Mouse (Mus musculus) c-Kit-negative CD71-positive TER-119-positive erythroid progenitor cells, embryonic 14.5 days (primary cell): ENCODE data around the gene Acsbg1.
"Not testable (repeated sequence)": the region's sequence is repeated elsewhere in the genome, so short reads cannot be mapped to it uniquely, and the experiment has no call there.

Experiments
- DNase-seq: peaks from one replicate; pipeline ENCODE4 v3.0.0-alpha.2; 2013; ENCODE audit warnings: low read depth, low spot score

Acsbg1 gene

DNA sequence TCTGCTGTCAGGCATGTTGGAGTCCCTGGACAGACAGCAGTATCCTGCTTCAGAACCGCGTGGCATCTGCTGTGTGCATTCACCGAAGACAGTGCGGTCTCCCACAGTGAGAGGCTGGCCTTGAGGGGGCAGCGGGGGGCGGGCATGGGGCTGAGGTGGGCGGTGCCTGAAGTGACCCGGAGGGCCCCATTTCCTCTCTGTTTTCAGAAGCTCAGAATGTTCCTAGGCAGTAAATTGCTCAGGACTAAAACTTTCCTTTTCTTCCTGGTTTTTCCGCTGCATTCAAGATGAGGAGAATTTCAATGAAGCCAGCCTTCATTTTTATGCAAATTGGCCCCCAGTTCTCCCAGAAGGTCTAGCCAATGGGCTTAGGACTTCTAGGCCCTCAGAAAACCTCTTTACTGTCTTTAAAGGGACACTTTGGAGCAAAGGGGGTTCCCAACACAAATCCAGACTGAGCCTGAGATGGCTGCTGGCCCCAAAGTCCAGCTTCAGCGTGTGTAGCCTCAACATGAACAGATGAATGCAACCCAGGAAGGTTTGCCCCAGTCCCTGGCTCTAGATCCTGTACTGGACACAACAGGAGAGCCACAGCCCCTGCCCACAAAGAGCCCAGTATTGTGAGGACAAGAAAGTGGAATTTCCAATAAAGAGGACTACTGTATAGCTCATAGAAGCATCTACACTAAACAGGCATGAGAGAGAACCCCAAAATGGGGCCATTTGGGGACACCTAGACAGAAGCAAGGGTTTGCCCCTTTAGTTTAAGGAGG lies at the start of gene Acsbg1:
Gene Acsbg1, minus strand, starts transcription at position 266 of the 773 bp plus-strand sequence.
- DNase-seq, result no peak

DNA sequence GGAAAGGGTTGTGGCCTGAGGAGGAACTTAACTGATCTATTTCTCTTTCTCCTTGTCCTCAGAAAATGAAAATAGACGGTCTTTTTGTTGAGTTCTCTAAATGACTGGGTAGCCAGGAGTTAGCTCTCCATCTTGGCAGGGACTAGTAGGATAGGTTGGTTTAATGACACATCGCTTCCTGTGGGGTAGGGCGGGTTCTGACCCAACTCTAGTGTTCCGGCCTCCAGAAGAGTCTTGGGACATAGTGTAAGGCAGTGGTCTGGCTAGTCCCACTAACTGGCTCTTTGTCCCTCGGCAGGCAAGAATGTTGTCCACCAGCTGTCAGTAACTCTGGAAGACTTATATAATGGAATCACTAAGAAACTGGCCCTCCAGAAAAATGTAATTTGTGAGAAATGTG lies 46.4 kb upstream of the Acsbg1 start:
- DNase-seq, result no peak

DNA sequence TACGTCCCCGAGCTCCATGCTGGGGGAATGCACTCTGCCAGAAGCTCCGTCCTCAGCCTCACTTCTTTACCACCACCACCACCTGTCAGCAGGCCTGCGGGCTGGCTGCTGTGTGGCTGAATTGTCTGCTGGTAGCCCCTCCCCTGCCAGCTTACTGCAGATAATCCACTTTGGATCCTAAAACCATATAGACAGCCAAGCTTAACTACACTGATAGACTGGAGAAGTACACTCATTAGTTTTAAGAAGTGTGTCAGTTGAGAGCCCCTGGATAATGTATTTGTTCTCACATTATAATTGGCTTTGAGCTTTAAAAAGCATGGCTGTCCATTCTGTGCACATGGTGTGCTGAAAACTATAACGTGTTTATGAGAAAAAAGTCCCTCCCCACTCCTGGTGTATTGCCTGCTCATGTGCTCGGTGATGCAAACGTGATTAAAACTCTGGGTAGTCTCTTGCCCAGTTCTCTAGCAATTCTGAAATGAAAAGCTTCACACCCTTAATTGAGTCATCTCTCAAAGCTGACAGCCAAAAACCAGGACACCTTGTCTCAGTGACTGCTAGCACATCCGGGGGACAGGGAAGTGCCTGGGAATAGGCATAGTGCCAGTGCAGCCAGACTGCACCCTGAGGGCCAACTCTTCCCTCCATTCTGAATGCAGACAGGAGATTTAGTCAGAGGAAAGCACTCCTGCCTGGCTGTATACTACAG lies 45.8 kb upstream of the Acsbg1 start:
- no peak for DNase-seq

DNA sequence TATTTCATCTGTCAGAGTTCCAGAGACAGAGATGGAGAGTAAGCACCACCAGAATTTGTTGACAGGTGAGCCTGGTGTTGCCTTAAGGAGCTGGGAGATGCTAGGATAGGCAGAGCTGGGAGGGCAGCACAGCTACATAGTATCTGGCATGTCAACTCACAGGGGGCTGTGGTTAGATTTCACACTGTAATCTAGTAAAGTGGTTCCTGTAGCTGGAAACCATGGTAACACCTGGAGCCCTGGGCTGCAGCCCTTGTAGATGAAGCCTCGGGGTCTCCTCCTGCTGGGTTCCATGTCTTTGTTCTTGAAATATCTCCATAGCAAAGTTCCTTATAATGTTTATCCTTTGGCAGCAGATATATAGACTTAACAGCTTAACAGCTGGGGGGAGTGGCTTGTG lies 43.9 kb upstream of the Acsbg1 start:
- DNase-seq, result no peak

DNA sequence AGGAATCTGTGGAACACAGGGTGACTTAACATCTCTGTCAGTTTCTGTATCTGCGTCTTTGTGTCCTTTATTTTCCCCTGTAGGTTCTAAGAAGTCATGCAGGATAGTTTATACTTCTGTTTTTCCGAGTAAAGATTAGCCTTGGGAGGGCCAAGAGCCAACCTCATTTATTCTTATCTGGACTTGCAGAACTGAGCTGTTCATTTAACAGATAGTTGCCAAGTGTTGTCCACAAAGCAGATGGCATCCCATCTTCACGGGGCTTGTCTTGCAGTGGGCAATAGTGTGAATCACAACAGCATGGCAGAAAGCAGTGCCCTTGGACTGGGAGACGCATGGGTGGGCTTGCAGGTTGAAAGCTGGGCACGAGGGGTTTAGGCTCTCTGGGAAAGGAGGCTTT lies 42.7 kb upstream of the Acsbg1 start:
- DNase-seq, result peak; percentile 40

DNA sequence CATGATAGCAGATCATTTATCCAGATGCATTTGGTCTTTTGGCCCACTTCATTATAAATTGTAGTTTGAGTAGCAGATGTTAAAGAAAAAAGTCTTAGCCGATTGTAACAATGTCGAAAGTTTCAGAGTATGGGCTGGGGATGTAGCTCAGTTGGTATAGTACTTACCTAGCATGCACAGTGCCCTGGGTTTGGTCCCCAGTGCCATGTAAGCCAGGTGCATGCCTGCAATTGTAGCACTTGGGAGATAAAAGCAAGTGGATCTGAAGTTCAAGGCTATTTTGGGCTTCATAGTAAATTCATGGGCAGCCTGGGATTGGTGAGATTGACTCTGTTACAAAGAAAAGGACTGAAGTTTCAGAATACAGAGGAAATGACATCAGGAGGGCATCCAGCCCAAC lies 40.9 kb upstream of the Acsbg1 start:
- no peak for DNase-seq

DNA sequence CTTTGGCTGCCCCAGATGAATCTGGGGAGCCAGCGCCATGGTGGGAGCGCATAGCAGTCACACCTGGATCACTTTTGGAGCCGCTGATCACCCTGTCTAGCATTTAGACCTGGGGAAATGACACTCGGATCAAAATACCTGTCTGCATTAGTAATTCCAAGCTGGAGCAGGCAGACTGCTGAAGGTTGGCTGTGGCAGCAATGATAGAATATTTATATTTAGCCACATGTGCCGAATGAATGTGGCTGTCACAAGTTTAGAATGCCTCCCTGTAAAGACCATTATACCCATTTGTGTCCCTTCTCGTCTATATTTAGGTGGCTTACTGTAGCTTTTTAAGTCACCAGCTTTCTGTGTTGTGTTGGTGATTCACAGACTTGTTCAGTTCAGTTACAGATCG lies 39.1 kb upstream of the Acsbg1 start:
- DNase-seq, result no peak

DNA sequence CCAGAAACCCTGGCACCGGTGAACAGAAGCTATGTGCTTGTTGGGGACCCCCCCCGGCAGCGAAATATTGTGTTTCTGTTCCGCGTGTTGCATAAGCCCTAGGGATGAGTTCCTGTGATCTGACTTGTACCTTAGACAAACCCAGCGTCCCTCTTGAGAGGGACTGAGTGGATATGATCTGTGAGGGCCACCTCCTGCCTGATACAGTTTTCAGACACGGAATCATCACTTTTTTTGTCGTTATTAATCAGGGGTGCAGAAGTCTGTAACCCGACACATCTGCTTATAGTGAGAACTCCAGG lies 38.5 kb upstream of the Acsbg1 start:
- DNase-seq, result no peak

DNA sequence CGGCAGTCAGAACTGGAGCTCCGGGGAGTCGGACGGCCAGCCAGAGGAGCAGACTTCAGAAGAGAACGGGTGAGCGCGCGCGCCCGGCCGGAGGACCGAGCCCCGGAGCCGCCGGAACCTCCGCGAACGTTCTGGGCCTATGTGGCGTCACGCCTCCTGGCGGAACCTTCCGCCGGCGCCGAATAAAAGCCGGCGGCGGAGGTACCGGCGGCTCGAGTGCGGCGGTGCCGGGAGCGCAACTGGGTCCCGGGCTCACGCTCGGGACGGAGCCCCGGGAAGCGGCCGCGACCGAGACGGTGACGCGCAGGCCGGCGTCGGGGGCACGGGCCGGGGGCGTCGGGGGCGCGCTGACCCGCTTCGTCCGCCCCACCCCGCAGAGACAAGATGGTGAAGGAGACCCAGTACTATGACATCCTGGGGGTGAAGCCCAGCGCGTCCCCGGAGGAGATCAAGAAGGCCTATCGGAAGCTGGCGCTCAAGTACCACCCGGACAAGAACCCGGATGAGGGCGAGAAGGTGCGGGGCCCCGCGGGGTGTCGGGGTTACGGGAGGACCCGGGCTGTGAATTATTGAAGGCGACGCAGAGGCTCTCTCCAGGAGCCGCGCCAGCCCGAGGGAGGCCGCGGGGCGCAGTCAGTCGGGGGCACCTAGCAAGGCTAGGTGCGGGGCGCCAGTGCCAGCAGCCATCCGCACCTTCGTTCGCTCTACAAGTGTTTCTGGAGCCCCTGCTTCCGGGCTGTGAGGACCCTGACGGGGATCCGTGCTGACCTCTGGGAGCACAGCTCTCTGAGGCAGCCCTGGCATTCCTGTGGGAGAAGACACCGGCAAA lies 37.9 kb upstream of the Acsbg1 start:
- no peak for DNase-seq

DNA sequence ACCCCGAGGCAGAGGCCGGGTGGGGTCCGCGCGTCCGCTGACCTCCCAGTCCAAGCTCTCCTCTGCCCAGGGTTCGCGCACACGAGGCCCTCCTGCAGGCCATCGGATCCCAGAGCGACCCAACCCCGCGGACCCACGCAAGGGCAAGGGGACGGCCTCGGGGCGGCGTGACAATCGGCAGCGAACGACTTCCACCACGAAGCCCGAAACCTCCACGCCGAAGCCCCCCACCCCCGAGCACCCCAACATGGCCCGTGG lies 37.3 kb upstream of the Acsbg1 start:
- no peak for DNase-seq

DNA sequence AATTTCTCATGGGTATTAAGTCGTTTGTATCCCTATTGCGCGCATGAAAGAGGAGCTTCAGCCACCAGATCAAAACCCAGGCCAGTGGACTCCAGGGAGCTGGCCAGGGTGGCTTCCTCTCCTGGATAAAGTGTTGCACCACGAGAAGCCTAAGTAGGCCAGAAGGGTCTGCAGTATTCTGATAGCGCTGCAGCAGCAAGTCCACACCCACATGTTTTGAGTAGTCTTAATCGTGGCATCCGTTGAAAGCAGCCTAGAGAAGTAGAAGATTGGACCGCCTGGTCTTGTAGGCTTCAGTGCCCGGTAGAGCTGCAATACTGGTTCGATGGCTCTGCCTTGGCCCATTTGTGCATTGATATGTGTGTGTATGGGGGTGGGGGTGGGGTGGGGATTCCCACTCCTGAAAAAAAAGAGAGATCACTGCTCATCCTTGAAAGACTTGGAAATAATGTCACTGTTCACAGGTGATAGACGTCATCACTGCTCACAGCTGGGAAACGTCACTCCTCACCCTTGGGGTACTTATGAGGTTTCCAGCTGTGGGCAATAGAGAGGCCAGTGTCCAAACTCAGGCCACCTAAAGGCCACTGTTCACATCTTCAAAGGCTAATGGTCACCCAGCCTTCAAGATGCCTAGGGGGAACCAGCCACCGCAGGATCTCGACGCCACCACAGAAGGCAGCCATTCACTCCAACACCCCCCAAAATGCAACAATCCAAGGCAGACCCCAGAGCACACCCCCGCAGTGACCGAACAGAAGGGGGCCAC lies 36.8 kb upstream of the Acsbg1 start, which contains the start of gene Dnaja4:
Gene Dnaja4, plus strand, starts transcription at position 556 of the 769 bp plus-strand sequence.
- peak; percentile 70 for DNase-seq

DNA sequence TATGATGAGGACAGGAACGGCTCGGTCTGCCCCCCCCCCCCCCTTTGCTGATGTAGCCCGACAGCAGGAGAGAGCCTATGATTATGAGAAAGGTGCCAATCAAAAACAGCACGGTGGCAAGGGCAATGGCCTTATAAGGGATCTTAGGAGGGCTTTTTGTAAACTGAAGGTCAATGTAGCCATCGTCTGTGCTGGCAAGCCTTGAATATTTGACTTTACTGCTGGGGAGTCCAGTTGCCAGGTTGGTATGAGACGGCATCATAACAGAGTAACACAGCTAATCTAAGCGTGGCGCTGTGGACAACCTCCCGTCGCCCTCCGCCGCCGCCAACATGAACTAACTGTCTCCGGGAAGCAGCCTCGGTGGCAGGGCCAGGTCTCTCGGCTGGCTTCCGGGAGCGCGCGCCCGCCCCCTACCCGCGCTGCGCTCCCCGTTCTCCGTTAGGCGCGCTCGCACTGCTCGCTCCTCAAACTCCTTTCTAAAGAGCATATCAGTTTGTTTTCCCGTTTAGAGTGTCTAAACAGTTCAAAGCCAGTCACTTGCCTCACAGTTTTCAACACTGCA lies 29.7 kb upstream of the Acsbg1 start:
- not testable (repeated sequence) for DNase-seq

DNA sequence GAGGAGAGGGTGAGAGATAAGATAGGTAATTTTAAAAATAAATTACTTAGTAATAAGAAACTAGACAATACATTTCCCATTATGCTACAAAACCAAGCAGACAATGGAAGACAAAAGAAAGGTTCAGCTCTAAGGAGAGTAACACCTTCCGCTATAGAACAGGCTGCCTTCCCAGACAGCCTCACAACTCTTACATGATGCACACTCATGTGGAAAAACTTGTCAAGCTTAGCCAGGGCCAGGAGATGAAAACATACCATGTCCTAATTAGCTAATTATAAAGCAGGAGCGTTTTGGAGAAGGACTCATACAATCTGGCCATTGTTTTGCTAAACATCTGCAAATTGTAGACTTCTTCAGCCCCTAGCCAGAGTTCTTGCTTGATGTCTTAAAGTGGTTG lies 29.0 kb upstream of the Acsbg1 start:
- DNase-seq, result not testable (repeated sequence)

DNA sequence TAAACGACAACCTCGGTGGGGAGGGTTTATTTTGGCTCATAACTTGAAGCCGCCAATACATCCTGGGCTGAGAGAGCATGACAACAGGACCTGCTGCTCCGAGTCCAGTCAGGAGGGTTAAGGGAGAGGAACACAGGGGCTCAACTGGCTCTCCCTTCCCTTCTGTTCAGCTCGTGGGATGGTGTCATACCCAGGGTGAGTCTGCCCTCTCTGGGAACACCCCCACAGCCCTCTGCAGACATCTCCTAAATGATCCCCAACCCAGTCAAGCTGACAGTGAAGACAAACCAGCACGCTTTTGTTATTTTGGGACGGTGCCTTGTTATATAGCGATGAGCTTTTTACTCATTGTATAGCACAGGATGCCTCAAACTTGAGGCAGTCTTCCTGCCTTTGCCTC lies 27.8 kb upstream of the Acsbg1 start:
- no peak for DNase-seq

DNA sequence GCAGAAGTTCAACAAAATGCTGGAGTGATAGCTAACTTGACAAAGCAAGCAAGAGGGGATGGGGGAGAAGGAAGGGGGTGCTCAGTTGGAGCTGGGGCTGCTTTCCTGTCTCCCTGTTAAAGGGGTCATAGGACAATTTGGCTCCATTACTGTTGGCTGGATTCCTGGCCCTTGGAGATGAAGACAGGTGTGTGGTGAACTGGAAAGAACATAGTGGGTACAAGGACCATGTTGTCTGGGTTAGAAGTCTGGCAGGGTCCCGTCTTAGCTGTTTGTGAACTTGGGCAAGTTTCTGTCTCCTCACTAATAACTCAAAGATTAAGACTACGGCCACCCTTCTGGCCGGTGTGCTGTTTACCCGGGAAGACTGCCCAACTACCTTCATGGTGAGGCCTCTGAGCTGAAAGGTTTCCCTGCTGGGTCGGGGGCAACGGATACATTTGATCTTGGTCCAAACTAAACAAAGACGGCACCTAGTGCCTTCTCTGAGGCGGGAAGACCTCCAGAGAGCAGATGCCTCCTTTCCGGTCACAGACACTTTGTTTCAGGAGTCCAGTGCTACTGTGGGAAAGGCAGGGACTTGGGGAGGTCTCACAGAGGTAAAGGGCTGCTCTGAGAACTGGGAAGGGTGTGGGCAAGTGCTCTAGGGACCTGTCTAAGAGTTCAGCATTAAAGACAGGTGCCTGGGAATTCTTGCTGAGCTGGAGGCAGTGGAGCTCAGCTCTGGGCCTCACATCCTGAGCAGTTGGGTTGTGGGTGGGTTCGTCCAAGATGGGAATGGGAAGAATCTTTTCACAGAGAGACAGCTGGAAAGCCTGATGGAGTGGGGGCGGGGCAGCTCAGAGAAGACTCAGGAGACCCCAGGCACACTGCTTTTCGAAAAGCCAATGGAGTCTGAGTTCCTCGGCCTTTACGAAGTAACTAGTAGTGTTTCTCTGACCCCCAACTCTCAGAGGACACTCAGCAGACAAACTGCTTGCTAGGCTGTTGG lies 25.9 kb upstream of the Acsbg1 start:
- no peak for DNase-seq

DNA sequence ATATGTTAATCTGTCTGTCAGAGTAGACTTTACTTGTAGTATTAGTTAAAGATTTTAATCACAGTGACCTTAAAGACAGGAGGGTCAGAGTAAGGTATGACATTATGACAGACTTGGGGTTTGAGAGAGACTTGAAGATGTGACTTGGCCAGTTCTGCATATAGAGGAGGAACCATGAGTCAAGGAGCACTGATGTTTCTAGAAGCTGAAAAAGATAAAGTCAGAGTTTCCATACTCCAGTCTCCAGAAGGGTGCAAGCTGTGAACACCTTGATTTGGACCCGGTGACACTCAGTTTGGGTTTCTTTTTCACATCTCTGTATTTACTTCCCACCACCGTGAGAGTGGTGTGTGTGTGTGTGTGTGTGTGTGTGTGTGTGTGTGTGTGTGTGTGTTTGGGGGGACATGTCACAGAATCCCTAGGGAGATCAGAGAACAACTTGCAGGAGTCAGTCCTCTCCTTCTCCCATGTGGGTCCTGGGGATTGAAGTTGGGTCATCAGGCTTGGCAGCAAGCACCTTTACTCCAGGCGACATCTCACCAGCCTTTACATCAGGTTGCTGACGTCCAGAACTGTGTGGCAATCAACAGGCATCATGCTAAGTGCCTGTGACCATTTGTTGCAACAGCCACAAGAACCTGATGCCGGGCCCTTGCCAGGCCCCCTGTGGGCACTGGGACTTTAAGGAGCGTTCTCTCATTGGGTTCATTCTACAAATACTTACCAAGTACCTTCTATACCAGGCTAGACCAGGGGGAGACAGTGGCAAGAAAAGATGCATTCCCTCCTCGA lies 22.3 kb upstream of the Acsbg1 start:
- DNase-seq, result no peak

DNA sequence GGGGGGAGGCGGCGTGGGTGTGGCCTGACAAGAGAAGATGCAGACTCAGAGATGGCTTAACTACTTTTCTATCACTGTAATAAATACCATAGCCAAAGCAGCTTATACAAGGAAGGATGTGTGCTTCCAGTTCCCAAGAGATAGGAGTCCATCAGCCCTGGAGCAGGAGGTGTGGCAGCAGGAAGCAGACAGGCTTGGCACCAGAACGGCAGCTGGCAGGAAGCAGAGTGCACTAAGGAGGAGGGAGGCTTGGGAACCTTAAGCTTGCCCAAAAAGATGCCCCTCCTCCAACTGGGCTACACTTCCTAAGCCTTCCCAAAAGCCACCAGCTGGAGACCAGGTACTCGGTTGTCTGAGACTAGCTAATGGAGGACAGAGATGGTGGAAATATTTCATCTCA lies 21.2 kb upstream of the Acsbg1 start:
- no peak for DNase-seq

DNA sequence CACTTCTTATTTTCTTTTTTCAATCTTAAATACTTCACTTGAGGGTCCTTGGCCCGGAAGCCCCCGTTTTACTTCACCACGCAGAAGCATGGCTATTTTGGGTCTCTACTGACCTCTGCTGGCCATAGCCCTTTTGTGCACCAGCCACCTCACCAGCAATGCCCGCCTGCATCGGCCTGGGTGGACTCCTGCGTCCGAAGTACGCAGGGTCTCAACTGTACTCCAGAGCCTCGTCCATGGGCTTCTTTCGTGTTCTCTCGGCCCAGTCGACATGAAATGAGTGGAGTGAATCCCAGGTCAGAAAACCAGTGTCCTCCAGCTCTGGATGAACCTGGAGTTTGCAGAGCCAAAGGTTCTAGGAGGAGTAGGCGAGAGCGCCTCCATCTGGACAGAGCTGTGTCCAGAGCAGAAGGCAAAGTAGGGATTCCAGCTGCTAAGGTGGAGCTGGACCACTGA lies 14.9 kb upstream of the Acsbg1 start:
- DNase-seq, result no peak

DNA sequence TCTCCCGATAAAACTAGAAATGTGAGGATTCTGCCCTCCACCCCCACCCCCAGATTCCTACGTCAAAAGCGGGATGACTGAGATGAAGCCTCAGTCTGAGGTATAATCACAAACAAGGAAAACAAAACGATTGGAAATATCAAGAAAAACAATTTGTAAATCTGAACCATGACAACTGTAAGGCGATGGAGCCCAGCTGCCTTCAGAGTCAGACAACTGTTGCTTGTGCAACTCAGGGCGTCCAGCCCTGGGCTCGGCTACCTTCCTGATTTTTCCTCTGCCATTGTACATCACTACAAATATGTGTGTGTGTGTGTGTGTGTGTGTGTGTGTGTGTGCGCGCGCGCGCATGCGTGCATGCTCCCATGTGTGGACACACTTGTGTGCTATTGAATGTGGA lies 12.2 kb upstream of the Acsbg1 start:
- no peak for DNase-seq

DNA sequence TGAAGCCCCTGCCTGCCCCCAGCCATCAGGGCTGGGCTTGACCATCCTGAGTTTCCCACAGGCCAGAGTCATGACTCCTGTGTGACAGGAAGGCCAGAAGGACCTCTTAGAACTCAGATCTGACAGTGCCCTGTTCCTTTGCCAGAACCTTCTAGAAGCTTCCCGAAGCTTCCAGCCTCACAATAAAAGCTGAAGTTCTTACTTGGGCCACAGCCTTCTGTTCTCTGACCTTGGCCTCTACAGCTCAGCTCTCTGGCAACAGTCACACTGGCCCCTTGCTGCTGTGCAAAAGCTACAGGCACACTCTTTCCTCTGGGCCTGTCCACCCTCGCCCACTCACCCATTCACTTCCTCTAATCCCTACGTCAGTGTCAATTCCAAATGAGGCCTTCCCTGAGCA lies 10.3 kb upstream of the Acsbg1 start:
- no peak for DNase-seq
